Mouse (Mus musculus): ENCODE data around the gene Anp32e.
A peak's percentile ranks its signal among the peaks of the same experiment; 100 is the strongest.
"Not testable (repeated sequence)": the region's sequence is repeated elsewhere in the genome, so short reads cannot be mapped to it uniquely, and the experiment has no call there.

Anp32e gene

GRCm38 (mm10) chr3:95903753-95904502 lies 25.1 kb upstream of the Anp32e start:
- no peak for DNase-seq (ENCODE audit: extremely low read depth, insufficient read length, low spot score)

- DNase-seq (ENCODE audit: extremely low read depth, insufficient read length, low spot score), result no peak
These were observed 24.5 kb upstream of the Anp32e start, which contains the start of gene Car14 for GRCm38 (mm10) chr3:95904568-95904967. TSS of gene Car14 (minus strand) at chr3:95904691.

GRCm38 (mm10) chr3:95905146-95905939 lies 23.7 kb upstream of the Anp32e start:
- no peak for DNase-seq (ENCODE audit: extremely low read depth, insufficient read length, low spot score)

GRCm38 (mm10) chr3:95905940-95906492 lies 23.0 kb upstream of the Anp32e start:
- DNase-seq (ENCODE audit: extremely low read depth, insufficient read length, low spot score), result no peak

GRCm38 (mm10) chr3:95906860-95907259 lies 22.2 kb upstream of the Anp32e start:
- DNase-seq (ENCODE audit: extremely low read depth, insufficient read length, low spot score), result no peak

- peak; percentile 63 for DNase-seq (ENCODE audit: extremely low read depth, insufficient read length, low spot score)
These were observed 21.4 kb upstream of the Anp32e start for GRCm38 (mm10) chr3:95907613-95908012.

GRCm38 (mm10) chr3:95914706-95915105 lies 14.3 kb upstream of the Anp32e start:
- DNase-seq (ENCODE audit: extremely low read depth, insufficient read length, low spot score), result no peak

- no peak for DNase-seq (ENCODE audit: extremely low read depth, insufficient read length, low spot score)
These were observed 12.3 kb upstream of the Anp32e start for GRCm38 (mm10) chr3:95916760-95917159.

- not testable (repeated sequence) for DNase-seq (ENCODE audit: extremely low read depth, insufficient read length, low spot score)
These were observed 8.5 kb upstream of the Anp32e start for GRCm38 (mm10) chr3:95920532-95920931.

- DNase-seq (ENCODE audit: extremely low read depth, insufficient read length, low spot score), result not testable (repeated sequence)
These were observed 5.6 kb upstream of the Anp32e start for GRCm38 (mm10) chr3:95923429-95923828.

- no peak for DNase-seq (ENCODE audit: extremely low read depth, insufficient read length, low spot score)
These were observed 4.9 kb upstream of the Anp32e start for GRCm38 (mm10) chr3:95924185-95924584.

GRCm38 (mm10) chr3:95925087-95925486 lies 4.0 kb upstream of the Anp32e start:
- no peak for DNase-seq (ENCODE audit: extremely low read depth, insufficient read length, low spot score)

GRCm38 (mm10) chr3:95928261-95928657 lies 787 bp upstream of the Anp32e start:
- no peak for DNase-seq (ENCODE audit: extremely low read depth, insufficient read length, low spot score)

- peak; percentile 76 for DNase-seq (ENCODE audit: extremely low read depth, insufficient read length, low spot score)
These were observed 780 bp downstream of the Anp32e start for GRCm38 (mm10) chr3:95929581-95930470.

GRCm38 (mm10) chr3:95930471-95930789 lies 1.4 kb downstream of the Anp32e start:
- DNase-seq (ENCODE audit: extremely low read depth, insufficient read length, low spot score), result no peak

GRCm38 (mm10) chr3:95931471-95931870 lies 2.4 kb downstream of the Anp32e start:
- DNase-seq (ENCODE audit: extremely low read depth, insufficient read length, low spot score), result no peak

GRCm38 (mm10) chr3:95932157-95932556 lies 3.1 kb downstream of the Anp32e start:
- no peak for DNase-seq (ENCODE audit: extremely low read depth, insufficient read length, low spot score)

GRCm38 (mm10) chr3:95932566-95932965 lies 3.5 kb downstream of the Anp32e start:
- no peak for DNase-seq (ENCODE audit: extremely low read depth, insufficient read length, low spot score)

- no peak for DNase-seq (ENCODE audit: extremely low read depth, insufficient read length, low spot score)
These were observed 4.2 kb downstream of the Anp32e start for GRCm38 (mm10) chr3:95933111-95933750.

GRCm38 (mm10) chr3:95934448-95934847 lies 5.4 kb downstream of the Anp32e start:
- no peak for DNase-seq (ENCODE audit: extremely low read depth, insufficient read length, low spot score)

Data from 3134 (cell line).